Mouse (Mus musculus) megakaryocyte, embryonic 14.5 days (primary cell): ENCODE results near the gene Nasp. TPM values are rescaled to one million over a fixed set of nuclear protein-coding genes. Genes with fewer than 3 reads are reported as not detected.

Experiments
- H3K27me3 ChIP-seq: replicated peaks from 2 replicates; pipeline ENCODE3; 2012; ENCODE audit warnings: inconsistent platforms
- H3K36me3 ChIP-seq: replicated peaks from 2 replicates; pipeline ENCODE3; 2012; ENCODE audit warnings: low read length, inconsistent platforms, mixed read lengths
- H3K4me1 ChIP-seq: 2 replicates; pipeline ENCODE4 v1.6.1; 2012; ENCODE audit warnings: inconsistent platforms
- H3K4me3 ChIP-seq: replicated peaks from 2 replicates; pipeline ENCODE3; 2012; ENCODE audit warnings: moderate library complexity, mild to moderate bottlenecking, inconsistent platforms
- H3K9me3 ChIP-seq: 2 replicates; pipeline ENCODE4 v1.6.1; 2012; ENCODE audit warnings: inconsistent platforms
- FLI1 ChIP-seq: IDR thresholded peaks from 2 replicates; pipeline ENCODE4 v1.6.1; 2012; ENCODE audit warnings: low read length, inconsistent platforms, mixed read lengths
- GATA1 ChIP-seq: IDR thresholded peaks from 3 replicates; pipeline ENCODE4 v1.6.1; 2012; ENCODE audit warnings: mixed read lengths, low read length, inconsistent platforms, borderline replicate concordance
- polyA plus RNA-seq: library from polyadenylated mRNA; stranded (reverse); fragments of >175 nt; gene quantifications from 2 replicates; pipeline ENCODE4 v1.2.3, GENCODE M21; 2012; ENCODE audit warnings: low replicate concordance; ENCODE audit not compliant: insufficient read depth

Gene Nasp
- polyA plus RNA-seq, 1 experiment: 5.4 TPM

DNA sequence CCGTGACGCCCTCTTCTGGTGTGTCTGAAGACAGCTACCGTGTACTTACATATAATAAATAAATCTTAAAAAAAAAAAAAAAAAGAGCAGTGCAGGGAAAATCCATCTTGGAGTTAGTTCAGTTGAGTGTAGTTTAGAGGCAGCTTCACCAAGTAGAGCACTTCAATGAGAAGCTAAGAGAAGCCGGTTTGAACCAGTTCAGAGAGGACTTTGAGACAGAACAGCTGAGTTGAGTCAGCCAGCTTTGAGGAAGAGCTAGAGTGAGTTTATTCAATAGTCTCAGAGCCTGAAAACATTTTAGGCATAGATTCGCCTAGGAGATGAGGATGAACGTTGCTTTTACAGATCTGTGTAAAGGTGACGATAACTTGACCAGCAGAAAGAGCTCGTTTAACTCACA is 31.9 kb downstream of the Nasp start:
- TF ChIP-seq GATA1 (no peak), FLI1 (no peak)
- no peak overlapping the region for H3K4me3 ChIP-seq
- H3K4me1 ChIP-seq: peaks cover 27% of the 10 kb centered on the region
- peaks cover 66% of the 10 kb centered on the region for H3K36me3 ChIP-seq
- H3K27me3 ChIP-seq: no peaks in the 10 kb centered on the region
- peaks cover 9% of the 10 kb centered on the region; the same call in 1 of the 2 replicates for H3K9me3 ChIP-seq

DNA sequence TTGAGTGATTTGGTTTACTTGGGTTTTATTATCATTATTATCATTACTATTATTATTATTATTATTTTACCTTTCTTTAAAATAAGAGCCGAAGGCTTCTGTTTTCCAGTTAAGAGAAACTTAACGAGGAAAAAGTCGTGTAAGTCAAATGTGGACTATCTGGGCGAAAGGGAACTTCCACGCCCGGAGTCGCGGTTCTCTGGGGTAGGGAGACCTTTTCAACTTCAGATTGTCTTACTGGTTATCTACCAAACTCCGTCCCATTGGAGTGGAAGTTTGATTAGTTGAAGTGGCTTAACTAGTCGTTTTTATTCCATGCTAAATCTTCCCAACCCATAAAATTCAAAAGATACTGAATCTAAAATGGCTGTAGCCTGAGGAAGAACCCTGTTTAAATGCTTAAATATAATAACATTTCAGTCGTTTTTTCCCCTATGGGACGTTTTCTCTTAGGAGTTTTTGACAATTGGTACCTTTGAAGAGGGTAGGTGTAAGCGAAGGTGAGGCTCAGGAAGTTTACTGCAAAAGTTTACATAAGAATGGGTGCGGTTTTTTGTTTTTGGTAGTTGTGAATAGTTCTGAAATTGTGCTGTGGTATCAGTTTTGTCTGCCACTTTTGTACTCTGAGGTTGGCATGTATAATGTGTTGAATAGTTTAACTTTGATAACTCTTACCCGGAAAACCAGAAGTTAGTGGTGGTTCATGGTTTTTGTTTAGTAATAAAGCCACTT is 69.4 kb downstream of the Nasp start:
- Histone ChIP-seq H3K9me3 (no peaks in the 10 kb centered on the region), H3K4me1 (peaks cover 36% of the 10 kb centered on the region), H3K4me3 (peak overlapping the region; percentile 99), H3K36me3 (peaks cover 22% of the 10 kb centered on the region), H3K27me3 (no peaks in the 10 kb centered on the region)
- TF ChIP-seq FLI1 (no peak), GATA1 (no peak)

- Histone ChIP-seq H3K4me1 (peaks cover 30% of the 10 kb centered on the region), H3K27me3 (no peaks in the 10 kb centered on the region), H3K36me3 (peaks cover 26% of the 10 kb centered on the region), H3K9me3 (no peaks in the 10 kb centered on the region), H3K4me3 (peak within 1 kb of the TSS; percentile 99)
- TF ChIP-seq FLI1: no peak
- TF ChIP-seq GATA1: no peak
Observed at GRCm38 (mm10) chr4:116557306-116558121, 70.2 kb downstream of the Nasp start, which contains the start of gene Gpbp1l1. Gene Gpbp1l1, plus strand, starts transcription at chr4:116557658.

- no peak for TF ChIP-seq GATA1
- peaks cover 24% of the 10 kb centered on the region for H3K36me3 ChIP-seq
- H3K4me1 ChIP-seq: peaks cover 22% of the 10 kb centered on the region
- no peaks in the 10 kb centered on the region for H3K9me3 ChIP-seq
- H3K4me3 ChIP-seq: peak overlapping the region; percentile 99
- H3K27me3 ChIP-seq: no peaks in the 10 kb centered on the region
Observed at GRCm38 (mm10) chr4:116556561-116557305, 71.0 kb downstream of the Nasp start.

GRCm38 (mm10) chr4:116555413-116556300 is 72.1 kb downstream of the Nasp start, which contains the start of gene Tmem69:
Gene Tmem69, minus strand, starts transcription at chr4:116555936.
- Histone ChIP-seq H3K36me3 (peaks cover 31% of the 10 kb centered on the region), H3K4me1 (peaks cover 12% of the 10 kb centered on the region), H3K4me3 (peak within 1 kb of the TSS; percentile 99), H3K9me3 (no peaks in the 10 kb centered on the region), H3K27me3 (no peaks in the 10 kb centered on the region)
- TF ChIP-seq GATA1 (no peak), FLI1 (no peak)

- Histone ChIP-seq H3K9me3 (no peaks in the 10 kb centered on the region), H3K4me3 (no peak overlapping the region), H3K36me3 (peaks cover 37% of the 10 kb centered on the region), H3K27me3 (no peaks in the 10 kb centered on the region), H3K4me1 (no peaks in the 10 kb centered on the region; the same call in 1 of the 2 replicates)
- TF ChIP-seq FLI1 (no peak), GATA1 (no peak)
Observed at GRCm38 (mm10) chr4:116553035-116553434, 74.7 kb downstream of the Nasp start.

Other genes starting within 250 kb of the Nasp start
- 49.7 and 201 TPM in 2 replicates for gene Mast2, start 163.8 kb downstream of the Nasp start, polyA plus RNA-seq
- gene Ipp, start 120.4 kb downstream of the Nasp start, polyA plus RNA-seq: 1.2 TPM in 1 of 2 replicates, not detected in the other
- 0.93 TPM in 1 of 2 replicates, not detected in the other for gene Tmem69, start 72.0 kb downstream of the Nasp start, polyA plus RNA-seq
- 3.6 and 4.9 TPM in 2 replicates for gene Gpbp1l1, start 70.3 kb downstream of the Nasp start, polyA plus RNA-seq
- gene Ccdc17, start 31.3 kb downstream of the Nasp start, polyA plus RNA-seq: 0.31 and 2.6 TPM in 2 replicates
- 135 and 303 TPM in 2 replicates for gene Akr1a1, start 23.7 kb upstream of the Nasp start, polyA plus RNA-seq
- 13.8 TPM in 1 of 2 replicates, not detected in the other for gene Prdx1, start 57.6 kb upstream of the Nasp start, polyA plus RNA-seq
- 0.18 TPM in 1 of 2 replicates, not detected in the other for gene Mmachc, start 80.5 kb upstream of the Nasp start, polyA plus RNA-seq
- 1.9 TPM in 1 of 2 replicates, not detected in the other for gene Ccdc163, start 80.6 kb upstream of the Nasp start, polyA plus RNA-seq
- 0.66 and 1.1 TPM in 2 replicates for gene Tesk2, start 93.0 kb upstream of the Nasp start, polyA plus RNA-seq
- gene Toe1, start 179.7 kb upstream of the Nasp start, polyA plus RNA-seq: 1.3 TPM in 1 of 2 replicates, not detected in the other
- gene Mutyh, start 179.8 kb upstream of the Nasp start, polyA plus RNA-seq: 1.6 and 4.5 TPM in 2 replicates
- gene Hpdl, start 193.8 kb upstream of the Nasp start, polyA plus RNA-seq: 0.54 and 0.94 TPM in 2 replicates
- gene Zswim5, start 249.4 kb upstream of the Nasp start, polyA plus RNA-seq: 0.29 and 0.63 TPM in 2 replicates